In the genomic region with DNA sequence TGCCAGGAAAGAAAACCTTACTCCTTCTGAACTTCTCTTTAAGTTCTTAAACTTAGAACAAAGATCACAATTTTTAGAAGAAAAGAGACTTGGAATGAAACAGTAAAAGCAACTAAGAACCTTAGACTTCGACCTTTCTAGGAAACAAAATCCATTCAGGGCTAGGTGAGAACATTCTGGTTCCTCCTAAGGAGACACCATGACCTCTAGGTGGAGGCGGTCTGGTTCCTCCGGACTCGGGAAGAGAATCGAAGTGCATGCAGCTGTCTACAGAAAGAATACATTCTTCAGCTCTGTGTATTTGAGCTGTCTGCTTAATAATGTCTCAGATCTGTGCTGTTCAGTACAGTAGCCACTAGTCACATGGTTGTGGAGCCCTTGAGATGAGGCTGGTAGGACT, we compare ENCODE assay signal across 13 mouse cellular contexts.
"Had no signal": no experiment of that assay in that cellular context is flagged by ENCODE, and none has a peak within 500 bp of the region (broad histone marks: within the 10 kb centered on the region; RNA-seq: fewer than 3 reads in every experiment).

No protein-coding gene starts in this region.

- H3K27me3 ChIP-seq: limb, embryonic 12.5 days; liver, embryonic 12.5 days; neural tube, embryonic 12.5 days had no signal

- H3K4me3 ChIP-seq: limb, embryonic 12.5 days; liver, embryonic 12.5 days; midbrain, embryonic 10.5 days; neural tube, embryonic 12.5 days had no signal

- H3K36me3 ChIP-seq: neural tube, embryonic 12.5 days had no signal

- H3K9ac ChIP-seq: limb, embryonic 12.5 days; liver, embryonic 12.5 days; lung, embryonic 14.5 days; neural tube, embryonic 12.5 days had no signal

- H3K27ac ChIP-seq: limb, embryonic 12.5 days; liver, embryonic 12.5 days; midbrain, embryonic 10.5 days; neural tube, embryonic 12.5 days had no signal

- ATAC-seq: inflammation-experienced regulatory T-cells, adult 6 months; intestine, postnatal 0 days; liver, embryonic 12.5 days had no signal

- H3K9me3 ChIP-seq: limb, embryonic 12.5 days; liver, embryonic 12.5 days; midbrain, embryonic 10.5 days; neural tube, embryonic 12.5 days had no signal

- DNase-seq: layer of hippocampus, adult 9-11 months; layer of hippocampus, postnatal 36 days; lung, embryonic 14.5 days; lung, postnatal 10 days; lung, postnatal 4 days; midbrain, embryonic 14.5 days; thymus, postnatal 4 days had no signal

- H3K4me2 ChIP-seq: limb, embryonic 12.5 days; liver, embryonic 12.5 days; lung, embryonic 14.5 days; neural tube, embryonic 12.5 days had no signal
